Mouse (Mus musculus) intestine, postnatal 0 days (tissue): ENCODE measurements around the gene Top3a. TPM values are rescaled to one million over a fixed set of nuclear protein-coding genes. Genes with fewer than 3 reads are reported as not detected.

ENCODE experiments used
- ATAC-seq: fragments of 200-750 bp; cut with Nextera tagmentation; 2 replicates; pipeline ENCODE4 v1.8.0; 2017; ENCODE audit warnings: mild to moderate bottlenecking, moderate TSS enrichment, moderate library complexity
- H3K27ac ChIP-seq: fragments of 300-500 bp; sonication (generic); 2 replicates; pipeline ENCODE4 v1.5.1; 2014; ENCODE audit warnings: mild to moderate bottlenecking, low read depth, low read length, moderate library complexity
- H3K27me3 ChIP-seq: fragments of 300-500 bp; sonication (generic); replicated peaks from 2 replicates; pipeline ENCODE4 v1.6.1; 2014; ENCODE audit warnings: low read length, mixed read lengths; ENCODE audit not compliant: control insufficient read depth, insufficient read depth
- H3K36me3 ChIP-seq: fragments of 300-500 bp; sonication (generic); 2 replicates; pipeline ENCODE4 v1.6.1; 2014; ENCODE audit warnings: mild to moderate bottlenecking, moderate library complexity; ENCODE audit not compliant: control insufficient read depth, insufficient read depth
- H3K4me1 ChIP-seq: fragments of 300-500 bp; sonication (generic); replicated peaks from 2 replicates; pipeline ENCODE4 v1.6.1; 2014; ENCODE audit warnings: antibody characterized with exemption, low read length, mixed read lengths; ENCODE audit not compliant: control insufficient read depth, insufficient read depth
- H3K4me2 ChIP-seq: fragments of 300-500 bp; sonication (generic); replicated peaks from 2 replicates; pipeline ENCODE4 v1.6.1; 2014; ENCODE audit warnings: low read depth, mild to moderate bottlenecking, moderate library complexity
- H3K4me3 ChIP-seq: fragments of 300-500 bp; sonication (generic); 2 replicates; pipeline ENCODE4 v1.5.1; 2014; ENCODE audit warnings: low read depth, low read length
- H3K9ac ChIP-seq: fragments of 300-500 bp; sonication (generic); 2 replicates; pipeline ENCODE4 v1.6.1; 2014; ENCODE audit warnings: mild to moderate bottlenecking, low read depth, low read length
- H3K9me3 ChIP-seq: fragments of 300-500 bp; sonication (generic); 2 replicates; pipeline ENCODE4 v1.6.1; 2016; ENCODE audit warnings: mixed run types; ENCODE audit not compliant: control insufficient read depth
- CTCF ChIP-seq: sonication (generic); IDR thresholded peaks from 2 replicates; pipeline ENCODE4 v1.5.1; 2016; ENCODE audit warnings: low read depth, mild to moderate bottlenecking, control low read depth, antibody characterized with exemption, moderate library complexity
- WGBS: fragments of 180-500 bp; shearing (Covaris S2); extraction: QIAGEN DNeasy Blood & Tissue Kit; methylation state at CpG from one replicate; pipeline ENCODE4 v1.1.7; 2014; 5-methylcytosine and 5-hydroxymethylcytosine counted together
- polyA plus RNA-seq: library from polyadenylated mRNA; unstranded; fragments of >200 nt; fragmentation: Nextera tagmentation; extraction: Ambion mirVana; gene quantifications from 2 replicates; pipeline ENCODE4 v1.2.1, GENCODE M21; 2015

The Top3a gene
- polyA plus RNA-seq, 1 experiment from 2014 or later = 3.2 TPM

- TF ChIP-seq CTCF = no peak
- 93% methylated on average over 17 of the region's 17 CpGs for WGBS
- no peaks in the 10 kb centered on the region for H3K9me3 ChIP-seq
- H3K9ac ChIP-seq = no peak overlapping the region
- H3K4me3 ChIP-seq = no peak overlapping the region
- H3K36me3 ChIP-seq = peaks cover 98% of the 10 kb centered on the region
- no peak for ATAC-seq
- no peak overlapping the region for H3K4me2 ChIP-seq
- no peaks in the 10 kb centered on the region for H3K27me3 ChIP-seq
- H3K27ac ChIP-seq = no peak overlapping the region
- no peaks in the 10 kb centered on the region for H3K4me1 ChIP-seq
These were observed 65.9 kb downstream of the Top3a start for GRCm38 (mm10) chr11:60711218-60711617.

GRCm38 (mm10) chr11:60709481-60710465 lies 67.4 kb downstream of the Top3a start:
- no peak overlapping the region for H3K9ac ChIP-seq
- peaks cover 96% of the 10 kb centered on the region for H3K36me3 ChIP-seq
- TF ChIP-seq CTCF = no peak
- no peak overlapping the region for H3K27ac ChIP-seq
- no peaks in the 10 kb centered on the region for H3K4me1 ChIP-seq
- H3K4me2 ChIP-seq = no peak overlapping the region
- H3K9me3 ChIP-seq = no peaks in the 10 kb centered on the region
- WGBS = 92% methylated on average over 45 of the region's 45 CpGs
- no peak overlapping the region for H3K4me3 ChIP-seq
- H3K27me3 ChIP-seq = no peaks in the 10 kb centered on the region
- ATAC-seq = no peak

- H3K27me3 ChIP-seq = no peaks in the 10 kb centered on the region
- 91% methylated on average over 10 of the region's 10 CpGs for WGBS
- no peaks in the 10 kb centered on the region for H3K4me1 ChIP-seq
- ATAC-seq = 0 out of 2 replicates have a peak, but pooled peaks have one; percentile 4
- no peak overlapping the region for H3K4me3 ChIP-seq
- no peak for TF ChIP-seq CTCF
- H3K36me3 ChIP-seq = peaks cover 90% of the 10 kb centered on the region
- H3K27ac ChIP-seq = no peak overlapping the region
- H3K4me2 ChIP-seq = no peak overlapping the region
- no peak overlapping the region for H3K9ac ChIP-seq
- no peaks in the 10 kb centered on the region for H3K9me3 ChIP-seq
These were observed 68.5 kb downstream of the Top3a start for GRCm38 (mm10) chr11:60708631-60709030.

GRCm38 (mm10) chr11:60707672-60708071 lies 69.5 kb downstream of the Top3a start:
- Histone ChIP-seq H3K4me1 (no peaks in the 10 kb centered on the region), H3K4me3 (no peak overlapping the region), H3K9ac (0 out of 2 replicates have a peak overlapping the region, but pooled peaks have one; percentile 3), H3K9me3 (no peaks in the 10 kb centered on the region), H3K36me3 (peaks cover 81% of the 10 kb centered on the region), H3K4me2 (no peak overlapping the region), H3K27ac (peak overlapping the region; percentile 15; the same call in 1 of the 2 replicates), H3K27me3 (no peaks in the 10 kb centered on the region)
- TF ChIP-seq CTCF = no peak
- WGBS = 32% methylated on average over 3 of the region's 3 CpGs
- peak; percentile 37; the same call in 1 of the 2 replicates for ATAC-seq

- WGBS = 86% methylated on average over 14 of the region's 14 CpGs
- Histone ChIP-seq H3K9ac (0 out of 2 replicates have a peak overlapping the region, but pooled peaks have one; percentile 3), H3K27me3 (no peaks in the 10 kb centered on the region), H3K4me3 (no peak overlapping the region), H3K27ac (no peak overlapping the region), H3K36me3 (peaks cover 73% of the 10 kb centered on the region), H3K9me3 (no peaks in the 10 kb centered on the region), H3K4me2 (no peak overlapping the region), H3K4me1 (no peaks in the 10 kb centered on the region)
- no peak for TF ChIP-seq CTCF
- ATAC-seq = no peak
These were observed 70.3 kb downstream of the Top3a start for GRCm38 (mm10) chr11:60706696-60707480.

GRCm38 (mm10) chr11:60706076-60706475 lies 71.1 kb downstream of the Top3a start:
- H3K36me3 ChIP-seq = peaks cover 65% of the 10 kb centered on the region
- 91% methylated on average over 7 of the region's 7 CpGs for whole genome bisulfite sequencing
- no peak overlapping the region for H3K4me3 ChIP-seq
- H3K27ac ChIP-seq = no peak overlapping the region
- H3K27me3 ChIP-seq = no peaks in the 10 kb centered on the region
- no peaks in the 10 kb centered on the region for H3K9me3 ChIP-seq
- H3K4me1 ChIP-seq = no peaks in the 10 kb centered on the region
- no peak for ATAC-seq
- no peak for TF ChIP-seq CTCF
- H3K4me2 ChIP-seq = no peak overlapping the region
- H3K9ac ChIP-seq = no peak overlapping the region
